Mouse (Mus musculus) right cerebral cortex, postnatal 4 days (tissue): ENCODE data around the gene Arpc2.

Experiments
- DNase-seq: peaks from one replicate; pipeline ENCODE4 v3.0.0-alpha.2; 2022

The Arpc2 gene

GRCm38 (mm10) chr1:74239618-74240017 lies 3.7 kb downstream of the Arpc2 start:
- no peak for DNase-seq

GRCm38 (mm10) chr1:74240311-74240710 lies 4.4 kb downstream of the Arpc2 start:
- DNase-seq = no peak

GRCm38 (mm10) chr1:74240832-74241231 lies 4.9 kb downstream of the Arpc2 start:
- DNase-seq = no peak

- no peak for DNase-seq
Observed at GRCm38 (mm10) chr1:74245525-74245924, 9.6 kb downstream of the Arpc2 start.

- DNase-seq = no peak
Observed at GRCm38 (mm10) chr1:74248799-74249198, 12.9 kb downstream of the Arpc2 start.

GRCm38 (mm10) chr1:74249331-74249980 lies 13.6 kb downstream of the Arpc2 start:
- no peak for DNase-seq

- no peak for DNase-seq
Observed at GRCm38 (mm10) chr1:74250096-74250495, 14.2 kb downstream of the Arpc2 start.

- DNase-seq = no peak
Observed at GRCm38 (mm10) chr1:74255704-74256345, 19.9 kb downstream of the Arpc2 start.

GRCm38 (mm10) chr1:74256782-74257181 lies 20.9 kb downstream of the Arpc2 start:
- no peak for DNase-seq

GRCm38 (mm10) chr1:74262510-74262909 lies 26.6 kb downstream of the Arpc2 start:
- no peak for DNase-seq

GRCm38 (mm10) chr1:74268750-74269149 lies 32.9 kb downstream of the Arpc2 start:
- no peak for DNase-seq

GRCm38 (mm10) chr1:74271659-74272058 lies 35.8 kb downstream of the Arpc2 start:
- no peak for DNase-seq

GRCm38 (mm10) chr1:74275015-74275414 lies 39.1 kb downstream of the Arpc2 start:
- no peak for DNase-seq

- no peak for DNase-seq
Observed at GRCm38 (mm10) chr1:74277041-74277440, 41.2 kb downstream of the Arpc2 start.

GRCm38 (mm10) chr1:74277883-74278537 lies 42.1 kb downstream of the Arpc2 start:
- no peak for DNase-seq

GRCm38 (mm10) chr1:74278538-74278937 lies 42.7 kb downstream of the Arpc2 start, which contains the start of gene Gpbar1:
TSS of gene Gpbar1 (plus strand) at chr1:74278550.
- DNase-seq = no peak

GRCm38 (mm10) chr1:74278988-74279387 lies 43.1 kb downstream of the Arpc2 start:
- no peak for DNase-seq

- no peak for DNase-seq
Observed at GRCm38 (mm10) chr1:74280591-74281325, 44.9 kb downstream of the Arpc2 start.

GRCm38 (mm10) chr1:74281372-74281771 lies 45.5 kb downstream of the Arpc2 start:
- no peak for DNase-seq

- no peak for DNase-seq
Observed at GRCm38 (mm10) chr1:74281886-74282285, 46.0 kb downstream of the Arpc2 start.

GRCm38 (mm10) chr1:74282896-74283625 lies 47.2 kb downstream of the Arpc2 start:
- DNase-seq = no peak

- DNase-seq = peak; percentile 52
Observed at GRCm38 (mm10) chr1:74283686-74284463, 48.0 kb downstream of the Arpc2 start.
